Mouse (Mus musculus): ENCODE data around the gene Ier5. TPM values are rescaled to one million over a fixed set of nuclear protein-coding genes. Genes with fewer than 3 reads are reported as not detected.

Gene Ier5
- polyA plus RNA-seq (2015; fragmentation: Nextera tagmentation; extraction: Ambion mirVana): 4.8 and 4.9 TPM in 2 replicates

DNA sequence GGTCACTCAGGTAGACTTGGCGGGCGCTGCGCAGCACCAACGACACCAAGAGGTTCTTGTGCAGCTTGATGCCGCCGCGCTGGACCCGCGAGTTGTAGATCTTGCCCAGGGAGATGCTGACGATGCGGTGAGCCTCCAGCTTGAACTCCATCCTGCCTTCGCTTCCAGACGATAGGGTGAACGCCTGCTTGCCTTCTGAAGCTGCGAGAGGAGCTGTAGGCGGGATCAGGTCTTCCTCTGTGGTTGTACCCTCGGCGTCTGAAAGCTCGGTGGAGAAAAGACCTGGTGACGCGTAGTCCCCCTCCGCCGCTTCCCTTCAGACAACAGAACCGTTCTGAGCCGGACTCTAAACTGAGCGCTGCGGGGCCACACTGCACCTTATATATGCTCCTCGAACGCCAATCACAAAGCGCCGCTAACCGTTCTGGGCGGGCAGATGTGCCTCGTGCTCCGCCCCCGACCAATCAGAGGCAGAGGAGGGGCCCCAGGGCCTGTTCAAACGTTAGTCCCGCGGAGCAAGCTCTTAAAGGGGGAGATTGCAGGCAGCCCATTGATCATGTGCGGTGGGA lies at the start of gene Ier5:
Gene Ier5, minus strand, starts transcription at position 357 of the 569 bp plus-strand sequence.
- peak; percentile 97 for ATAC-seq
- H3K27me3 ChIP-seq (ENCODE audit: control insufficient read depth, insufficient read depth, low read depth, low read length): no peaks in the 10 kb centered on the region
- peak within 1 kb of the TSS; percentile 96 for H3K4me3 ChIP-seq (ENCODE audit: low read depth, low read length)
- H3K36me3 ChIP-seq (ENCODE audit: control insufficient read depth, insufficient read depth, low read length): no peaks in the 10 kb centered on the region
- peaks cover 22% of the 10 kb centered on the region for H3K4me1 ChIP-seq (ENCODE audit: control insufficient read depth, insufficient read depth, low read length)
- under 1% methylated on average over 40 of the region's 40 CpGs for WGBS
- H3K9ac ChIP-seq (ENCODE audit: low read depth, low read length): peak within 1 kb of the TSS; percentile 99
- H3K9me3 ChIP-seq (replicated peaks; ENCODE audit: control insufficient read depth, low read length, poor library complexity, severe bottlenecking): no peaks in the 10 kb centered on the region
- peak within 1 kb of the TSS; percentile 53 for H3K4me2 ChIP-seq (ENCODE audit: low read length)
- H3K27ac ChIP-seq (ENCODE audit: low read length): peak within 1 kb of the TSS; percentile 91

DNA sequence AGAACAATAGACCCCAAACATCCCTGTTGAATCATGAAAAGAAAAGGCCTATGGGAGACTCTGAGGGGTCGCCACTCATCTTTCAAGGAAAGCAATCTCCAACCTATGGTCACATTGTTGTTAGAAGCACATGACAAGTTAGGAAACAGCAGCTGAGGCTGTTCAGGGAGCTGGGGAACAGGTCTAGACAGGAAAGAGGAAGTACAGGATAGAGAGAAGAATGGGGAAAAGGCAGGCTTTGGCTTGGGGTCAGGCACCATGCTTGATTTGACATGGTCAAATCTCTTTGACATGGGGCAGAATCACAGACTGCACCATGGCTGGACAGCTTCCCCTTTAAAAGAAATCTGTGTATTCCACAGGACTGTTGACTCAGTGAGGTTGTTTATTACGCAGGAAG lies 47.8 kb upstream of the Ier5 start:
- no peaks in the 10 kb centered on the region for H3K9me3 ChIP-seq (replicated peaks; ENCODE audit: control insufficient read depth, low read length, poor library complexity, severe bottlenecking)
- H3K9ac ChIP-seq (ENCODE audit: low read depth, low read length): no peak overlapping the region
- no peak overlapping the region for H3K27ac ChIP-seq (ENCODE audit: low read length)
- no peak overlapping the region for H3K4me2 ChIP-seq (ENCODE audit: low read length)
- H3K4me1 ChIP-seq (ENCODE audit: control insufficient read depth, insufficient read depth, low read length): no peaks in the 10 kb centered on the region
- 86% methylated on average over 2 of the region's 2 CpGs for WGBS
- ATAC-seq: no peak
- H3K27me3 ChIP-seq (ENCODE audit: control insufficient read depth, insufficient read depth, low read depth, low read length): no peaks in the 10 kb centered on the region
- H3K4me3 ChIP-seq (ENCODE audit: low read depth, low read length): no peak overlapping the region
- no peaks in the 10 kb centered on the region for H3K36me3 ChIP-seq (ENCODE audit: control insufficient read depth, insufficient read depth, low read length)

DNA sequence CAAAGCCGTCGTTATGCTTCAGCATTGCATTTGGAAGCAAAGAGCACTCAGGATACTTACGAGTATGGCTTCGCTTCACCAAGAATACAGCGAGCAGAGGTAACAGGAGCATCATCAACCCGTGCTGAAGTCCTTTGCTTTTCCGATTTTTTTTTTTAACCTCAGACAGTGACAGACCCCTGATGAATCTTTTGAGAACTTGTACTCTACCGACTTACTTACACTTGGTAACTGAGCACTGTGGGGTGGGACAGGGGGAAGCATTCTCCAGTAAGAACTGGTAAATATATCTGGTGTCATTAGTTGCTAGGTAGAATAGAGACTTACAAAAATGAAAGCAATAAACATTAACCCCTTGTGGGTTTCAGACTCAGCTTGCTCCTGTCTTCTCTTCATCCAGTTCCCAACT lies 47.1 kb upstream of the Ier5 start, which contains the start of gene Mr1:
Gene Mr1, minus strand, starts transcription at position 243 of the 409 bp plus-strand sequence.
- Histone ChIP-seq H3K27ac (ENCODE audit: low read length) (no peak within 1 kb of the TSS), H3K4me2 (ENCODE audit: low read length) (no peak within 1 kb of the TSS), H3K4me3 (ENCODE audit: low read depth, low read length) (peak within 1 kb of the TSS; percentile 16; the same call in 1 of the 2 replicates), H3K27me3 (ENCODE audit: control insufficient read depth, insufficient read depth, low read depth, low read length) (no peaks in the 10 kb centered on the region), H3K36me3 (ENCODE audit: control insufficient read depth, insufficient read depth, low read length) (no peaks in the 10 kb centered on the region), H3K4me1 (ENCODE audit: control insufficient read depth, insufficient read depth, low read length) (no peaks in the 10 kb centered on the region), H3K9me3 (replicated peaks; ENCODE audit: control insufficient read depth, low read length, poor library complexity, severe bottlenecking) (no peaks in the 10 kb centered on the region), H3K9ac (ENCODE audit: low read depth, low read length) (0 out of 2 replicates have a peak within 1 kb of the TSS, but pooled peaks have one; percentile 10)
- ATAC-seq: no peak
- WGBS: 62% methylated on average over 8 of the region's 8 CpGs

DNA sequence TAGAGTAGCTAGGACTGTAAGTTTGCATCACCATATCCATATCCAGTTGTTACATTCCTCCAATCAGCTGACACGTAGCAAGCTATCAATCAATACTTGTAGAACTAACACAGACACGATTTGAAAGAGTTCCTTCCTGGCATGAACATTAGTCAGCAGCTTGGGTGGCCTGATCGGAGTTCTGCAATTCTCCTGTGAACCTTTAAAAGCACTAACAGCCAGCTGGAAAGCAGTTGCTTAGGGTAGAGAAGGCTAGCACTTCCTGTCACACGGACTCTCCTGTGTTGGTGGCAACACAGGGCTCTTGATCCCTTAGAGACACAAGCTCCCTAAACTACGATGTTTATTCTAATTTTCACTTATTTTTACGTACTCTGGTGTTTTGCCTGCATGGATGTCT lies 46.2 kb upstream of the Ier5 start:
- H3K27ac ChIP-seq (ENCODE audit: low read length): no peak overlapping the region
- no peak overlapping the region for H3K9ac ChIP-seq (ENCODE audit: low read depth, low read length)
- no peaks in the 10 kb centered on the region for H3K4me1 ChIP-seq (ENCODE audit: control insufficient read depth, insufficient read depth, low read length)
- no peak overlapping the region for H3K4me2 ChIP-seq (ENCODE audit: low read length)
- no peaks in the 10 kb centered on the region for H3K9me3 ChIP-seq (replicated peaks; ENCODE audit: control insufficient read depth, low read length, poor library complexity, severe bottlenecking)
- H3K36me3 ChIP-seq (ENCODE audit: control insufficient read depth, insufficient read depth, low read length): no peaks in the 10 kb centered on the region
- no peak overlapping the region for H3K4me3 ChIP-seq (ENCODE audit: low read depth, low read length)
- no peaks in the 10 kb centered on the region for H3K27me3 ChIP-seq (ENCODE audit: control insufficient read depth, insufficient read depth, low read depth, low read length)
- no peak for ATAC-seq
- 77% methylated on average over 6 of the region's 6 CpGs for WGBS

DNA sequence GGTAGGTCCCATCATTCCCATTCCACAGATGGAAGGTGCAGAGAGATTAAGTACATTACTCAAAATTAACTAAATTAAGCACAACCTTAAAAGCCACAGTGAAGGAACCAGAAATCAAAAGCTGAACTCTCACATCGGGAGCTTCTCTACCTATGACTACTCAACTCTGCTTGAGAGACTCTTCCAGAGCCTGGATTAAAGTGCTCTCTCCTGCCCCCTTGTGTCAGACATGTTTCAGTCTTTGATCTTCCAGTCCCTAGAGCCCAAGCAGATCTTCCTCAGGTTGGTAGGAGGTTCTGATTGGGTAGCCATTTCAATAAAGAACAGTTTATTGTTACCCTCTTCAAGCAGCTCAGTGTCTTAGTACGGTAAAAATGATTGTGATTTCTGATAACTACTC lies 40.6 kb upstream of the Ier5 start:
- WGBS: 68% methylated on average over 2 of the region's 2 CpGs
- Histone ChIP-seq H3K27me3 (ENCODE audit: control insufficient read depth, insufficient read depth, low read depth, low read length) (no peaks in the 10 kb centered on the region), H3K27ac (ENCODE audit: low read length) (no peak overlapping the region), H3K9ac (ENCODE audit: low read depth, low read length) (no peak overlapping the region), H3K4me1 (ENCODE audit: control insufficient read depth, insufficient read depth, low read length) (no peaks in the 10 kb centered on the region), H3K4me2 (ENCODE audit: low read length) (no peak overlapping the region), H3K36me3 (ENCODE audit: control insufficient read depth, insufficient read depth, low read length) (no peaks in the 10 kb centered on the region), H3K9me3 (replicated peaks; ENCODE audit: control insufficient read depth, low read length, poor library complexity, severe bottlenecking) (no peaks in the 10 kb centered on the region), H3K4me3 (ENCODE audit: low read depth, low read length) (no peak overlapping the region)
- ATAC-seq: no peak

DNA sequence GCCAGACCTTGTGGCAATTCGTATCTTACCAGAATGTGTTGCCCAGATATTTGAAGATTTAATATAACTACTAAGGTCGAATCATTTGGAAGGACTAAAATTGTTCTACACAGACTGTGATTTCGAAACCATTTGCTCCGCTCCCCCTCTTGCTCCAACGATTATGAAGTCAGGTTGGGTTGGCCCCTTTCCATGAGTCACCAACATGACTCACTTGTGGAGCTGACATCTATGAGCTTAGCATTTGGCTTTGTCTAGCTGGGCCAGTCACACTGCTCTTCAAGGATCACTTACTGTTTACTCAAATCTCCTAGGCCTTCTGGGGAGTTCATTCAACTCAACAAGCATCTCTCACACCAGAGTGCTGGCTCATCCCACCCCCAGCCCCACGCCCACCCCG lies 39.4 kb upstream of the Ier5 start:
- H3K9me3 ChIP-seq (replicated peaks; ENCODE audit: control insufficient read depth, low read length, poor library complexity, severe bottlenecking): no peaks in the 10 kb centered on the region
- H3K4me2 ChIP-seq (ENCODE audit: low read length): no peak overlapping the region
- no peaks in the 10 kb centered on the region for H3K27me3 ChIP-seq (ENCODE audit: control insufficient read depth, insufficient read depth, low read depth, low read length)
- no peaks in the 10 kb centered on the region for H3K4me1 ChIP-seq (ENCODE audit: control insufficient read depth, insufficient read depth, low read length)
- H3K27ac ChIP-seq (ENCODE audit: low read length): no peak overlapping the region
- no peaks in the 10 kb centered on the region for H3K36me3 ChIP-seq (ENCODE audit: control insufficient read depth, insufficient read depth, low read length)
- H3K9ac ChIP-seq (ENCODE audit: low read depth, low read length): no peak overlapping the region
- no peak for ATAC-seq
- WGBS: 94% methylated on average over 7 of the region's 7 CpGs
- H3K4me3 ChIP-seq (ENCODE audit: low read depth, low read length): no peak overlapping the region

DNA sequence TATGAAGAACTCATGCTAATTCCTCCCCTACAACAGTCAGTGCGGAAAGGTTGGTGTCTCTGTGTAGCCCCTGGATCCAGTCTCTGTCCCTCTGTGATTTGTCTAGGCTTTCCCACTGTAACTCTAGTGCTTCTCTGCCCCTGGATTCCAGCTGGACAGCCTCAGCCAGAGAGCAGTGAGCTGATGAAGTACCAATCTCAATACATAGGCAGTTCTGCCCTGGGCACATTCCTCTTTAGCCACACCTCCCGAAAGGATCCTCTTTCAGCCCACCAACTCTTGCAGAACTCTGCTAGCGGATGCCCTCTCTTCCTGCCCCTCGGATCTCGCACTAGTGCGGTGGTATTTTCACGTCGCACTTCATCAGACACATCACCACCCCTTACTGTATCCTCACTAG lies 35.4 kb upstream of the Ier5 start:
- Histone ChIP-seq H3K4me2 (ENCODE audit: low read length) (no peak overlapping the region), H3K36me3 (ENCODE audit: control insufficient read depth, insufficient read depth, low read length) (no peaks in the 10 kb centered on the region), H3K9me3 (replicated peaks; ENCODE audit: control insufficient read depth, low read length, poor library complexity, severe bottlenecking) (no peaks in the 10 kb centered on the region), H3K27me3 (ENCODE audit: control insufficient read depth, insufficient read depth, low read depth, low read length) (no peaks in the 10 kb centered on the region), H3K27ac (ENCODE audit: low read length) (no peak overlapping the region), H3K4me3 (ENCODE audit: low read depth, low read length) (no peak overlapping the region), H3K9ac (ENCODE audit: low read depth, low read length) (no peak overlapping the region), H3K4me1 (ENCODE audit: control insufficient read depth, insufficient read depth, low read length) (no peaks in the 10 kb centered on the region)
- ATAC-seq: no peak
- 70% methylated on average over 8 of the region's 8 CpGs for WGBS

DNA sequence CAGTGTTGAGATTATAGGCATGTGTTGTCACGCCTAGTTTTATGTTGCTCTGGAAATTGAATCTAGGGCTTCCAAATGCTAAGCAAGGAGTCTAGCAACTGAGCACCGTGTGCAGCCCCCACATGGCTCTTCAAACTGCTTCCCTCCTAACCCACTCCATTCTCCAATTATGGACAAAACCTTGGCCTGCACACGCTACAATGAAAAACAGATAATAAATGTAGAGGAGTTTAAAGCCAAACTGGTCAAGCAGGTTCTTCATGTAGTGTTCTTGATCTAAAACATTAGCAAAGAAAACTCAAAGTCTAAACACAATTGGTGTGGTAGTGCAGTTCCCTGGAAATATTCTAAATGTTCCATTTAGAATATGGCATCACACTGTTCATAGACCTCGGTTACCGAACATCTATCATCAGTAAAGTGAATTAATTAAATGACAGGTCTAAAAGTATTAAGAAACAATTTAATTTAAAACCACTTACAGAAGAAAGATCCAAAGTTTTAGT lies 28.0 kb upstream of the Ier5 start:
- H3K36me3 ChIP-seq (ENCODE audit: control insufficient read depth, insufficient read depth, low read length): no peaks in the 10 kb centered on the region
- H3K27ac ChIP-seq (ENCODE audit: low read length): no peak overlapping the region
- no peak overlapping the region for H3K9ac ChIP-seq (ENCODE audit: low read depth, low read length)
- 93% methylated on average over 5 of the region's 5 CpGs for WGBS
- H3K4me2 ChIP-seq (ENCODE audit: low read length): no peak overlapping the region
- H3K27me3 ChIP-seq (ENCODE audit: control insufficient read depth, insufficient read depth, low read depth, low read length): no peaks in the 10 kb centered on the region
- ATAC-seq: no peak
- no peaks in the 10 kb centered on the region for H3K4me1 ChIP-seq (ENCODE audit: control insufficient read depth, insufficient read depth, low read length)
- no peak overlapping the region for H3K4me3 ChIP-seq (ENCODE audit: low read depth, low read length)
- H3K9me3 ChIP-seq (replicated peaks; ENCODE audit: control insufficient read depth, low read length, poor library complexity, severe bottlenecking): no peaks in the 10 kb centered on the region

DNA sequence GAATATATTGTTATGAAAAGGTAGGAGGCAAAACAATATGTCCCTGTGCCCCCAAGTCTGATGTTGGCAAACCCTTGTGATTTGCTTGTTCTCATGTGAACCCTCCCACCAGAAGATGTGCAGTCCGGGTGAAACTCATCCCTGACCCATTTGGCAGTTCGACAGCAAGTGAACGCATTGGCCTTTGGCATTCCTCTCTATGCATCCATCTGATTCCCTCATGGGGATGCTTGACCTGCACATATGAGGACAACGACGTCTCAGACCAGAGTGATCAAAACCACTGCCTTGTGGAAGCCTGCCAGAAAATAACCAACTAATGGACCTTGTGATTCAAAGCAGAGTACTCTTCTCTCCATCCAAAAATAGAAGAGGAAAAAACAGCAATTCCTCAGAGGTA lies 27.3 kb upstream of the Ier5 start:
- Histone ChIP-seq H3K27me3 (ENCODE audit: control insufficient read depth, insufficient read depth, low read depth, low read length) (no peaks in the 10 kb centered on the region), H3K36me3 (ENCODE audit: control insufficient read depth, insufficient read depth, low read length) (no peaks in the 10 kb centered on the region), H3K9ac (ENCODE audit: low read depth, low read length) (no peak overlapping the region), H3K9me3 (replicated peaks; ENCODE audit: control insufficient read depth, low read length, poor library complexity, severe bottlenecking) (no peaks in the 10 kb centered on the region), H3K4me3 (ENCODE audit: low read depth, low read length) (no peak overlapping the region), H3K4me1 (ENCODE audit: control insufficient read depth, insufficient read depth, low read length) (no peaks in the 10 kb centered on the region), H3K4me2 (ENCODE audit: low read length) (no peak overlapping the region), H3K27ac (ENCODE audit: low read length) (no peak overlapping the region)
- ATAC-seq: no peak
- 89% methylated on average over 5 of the region's 5 CpGs for WGBS
